Mouse (Mus musculus): ENCODE data around the gene Gnptg. TPM values are rescaled to one million over a fixed set of nuclear protein-coding genes. Genes with fewer than 3 reads are reported as not detected.

Gnptg gene
- polyA plus RNA-seq, 1 experiment = 75.1 TPM

DNA sequence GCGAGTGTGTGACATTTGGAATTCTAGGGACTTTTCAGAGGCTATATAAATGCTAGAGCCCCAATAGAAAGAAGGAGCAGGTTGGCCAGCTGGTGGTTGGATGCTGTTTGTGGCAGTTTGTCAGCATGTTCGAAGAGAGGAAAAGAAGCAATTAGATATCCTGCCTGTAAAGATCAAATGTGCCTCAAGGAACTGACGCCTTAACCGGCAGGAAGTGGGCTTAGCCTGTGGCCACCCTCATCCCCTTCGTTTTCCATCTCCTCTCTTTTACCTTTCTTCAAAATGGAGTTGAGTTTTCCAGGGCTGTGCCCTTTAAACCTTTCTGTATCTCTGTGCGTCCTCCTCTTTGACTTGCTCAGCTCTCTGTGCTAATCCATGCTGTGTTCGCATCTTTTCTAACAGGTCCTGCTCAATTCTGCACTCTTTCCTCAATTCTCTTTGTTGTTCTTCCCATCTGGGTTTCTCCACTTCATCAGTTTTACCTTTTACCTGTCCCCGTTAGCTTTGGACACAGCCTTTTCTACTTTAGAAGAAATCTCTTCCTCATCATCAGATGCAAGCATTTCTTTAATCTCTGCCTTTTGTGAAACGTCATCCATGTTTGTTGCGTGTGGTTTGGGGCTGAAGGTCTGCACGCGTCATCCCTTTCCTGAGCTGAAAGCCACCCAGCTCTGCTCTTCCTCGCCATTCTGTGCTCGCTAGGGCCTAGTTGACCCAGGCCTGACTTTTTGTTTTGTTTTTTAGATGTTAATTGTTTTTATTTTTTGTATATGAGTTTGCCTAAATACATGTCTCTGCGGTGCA lies 20.2 kb downstream of the Gnptg start:
- DNase-seq (ENCODE audit: low read depth) = no peak
- TF ChIP-seq CTCF (IDR thresholded peaks at IDR 0.05; ENCODE audit: borderline replicate concordance, extremely low read depth, insufficient read depth, insufficient read length) (no peak), POLR2A (IDR thresholded peaks at IDR 0.05; ENCODE audit: borderline replicate concordance, extremely low read depth, insufficient read depth, insufficient read length, poor library complexity, severe bottlenecking) (no peak)

- no peak for DNase-seq (ENCODE audit: low read depth)
- TF ChIP-seq CTCF (IDR thresholded peaks at IDR 0.05; ENCODE audit: borderline replicate concordance, extremely low read depth, insufficient read depth, insufficient read length) (no peak), POLR2A (IDR thresholded peaks at IDR 0.05; ENCODE audit: borderline replicate concordance, extremely low read depth, insufficient read depth, insufficient read length, poor library complexity, severe bottlenecking) (no peak)
Measured at GRCm38 (mm10) chr17:25218967-25219366, 21.0 kb downstream of the Gnptg start.

- TF ChIP-seq POLR2A (IDR thresholded peaks at IDR 0.05; ENCODE audit: borderline replicate concordance, extremely low read depth, insufficient read depth, insufficient read length, poor library complexity, severe bottlenecking) (no peak), CTCF (IDR thresholded peaks at IDR 0.05; ENCODE audit: borderline replicate concordance, extremely low read depth, insufficient read depth, insufficient read length) (no peak)
- DNase-seq (ENCODE audit: low read depth) = no peak
Measured at GRCm38 (mm10) chr17:25215431-25215830, 24.5 kb downstream of the Gnptg start.

DNA sequence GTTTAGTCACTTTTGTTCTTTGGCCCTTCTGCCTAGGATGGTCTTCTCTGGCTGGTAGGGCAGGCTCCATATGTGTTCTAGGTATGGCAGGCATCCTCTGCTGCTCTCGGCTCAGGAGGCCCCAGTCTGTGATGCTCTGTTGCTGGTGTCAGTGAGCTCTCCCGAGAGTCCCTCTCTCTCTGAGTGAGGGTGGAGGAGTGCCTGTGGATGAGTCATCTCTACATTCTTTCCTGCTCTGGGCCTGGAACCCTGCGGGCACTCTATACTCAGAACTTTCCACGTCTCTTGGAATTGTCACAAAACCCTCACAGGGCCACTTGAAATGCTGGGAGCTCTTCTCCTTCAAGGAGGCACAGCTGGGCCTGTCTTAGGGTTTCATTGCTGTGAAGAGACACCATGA lies 28.2 kb downstream of the Gnptg start:
- TF ChIP-seq POLR2A (IDR thresholded peaks at IDR 0.05; ENCODE audit: borderline replicate concordance, extremely low read depth, insufficient read depth, insufficient read length, poor library complexity, severe bottlenecking) = no peak
- TF ChIP-seq CTCF (IDR thresholded peaks at IDR 0.05; ENCODE audit: borderline replicate concordance, extremely low read depth, insufficient read depth, insufficient read length) = no peak
- no peak for DNase-seq (ENCODE audit: low read depth)

GRCm38 (mm10) chr17:25210680-25211466 lies 29.1 kb downstream of the Gnptg start:
- TF ChIP-seq CTCF (IDR thresholded peaks at IDR 0.05; ENCODE audit: borderline replicate concordance, extremely low read depth, insufficient read depth, insufficient read length) (no peak), POLR2A (IDR thresholded peaks at IDR 0.05; ENCODE audit: borderline replicate concordance, extremely low read depth, insufficient read depth, insufficient read length, poor library complexity, severe bottlenecking) (no peak)
- peak; percentile 5 for DNase-seq (ENCODE audit: low read depth)

DNA sequence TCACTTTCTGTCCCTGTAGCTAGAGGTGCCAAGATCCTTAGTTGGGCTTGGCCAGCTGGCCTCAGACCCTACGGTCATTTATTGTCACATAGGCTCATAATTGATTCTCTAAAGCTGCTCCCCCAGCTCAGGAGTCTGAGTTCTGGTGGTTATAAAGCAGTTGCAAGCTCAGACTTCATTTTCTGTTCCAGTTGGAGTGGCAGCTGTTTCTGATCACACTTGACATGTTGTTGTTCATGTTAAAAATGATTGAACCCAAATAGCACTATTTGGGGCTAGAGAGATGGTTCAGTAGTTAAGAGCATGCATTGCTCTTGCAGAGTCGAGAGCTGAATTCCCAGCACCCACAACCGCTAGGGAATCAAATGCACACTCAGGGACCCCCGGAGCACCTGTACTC lies 29.9 kb downstream of the Gnptg start:
- TF ChIP-seq POLR2A (IDR thresholded peaks at IDR 0.05; ENCODE audit: borderline replicate concordance, extremely low read depth, insufficient read depth, insufficient read length, poor library complexity, severe bottlenecking) (no peak), CTCF (IDR thresholded peaks at IDR 0.05; ENCODE audit: borderline replicate concordance, extremely low read depth, insufficient read depth, insufficient read length) (no peak)
- DNase-seq (ENCODE audit: low read depth) = no peak

- TF ChIP-seq POLR2A (IDR thresholded peaks at IDR 0.05; ENCODE audit: borderline replicate concordance, extremely low read depth, insufficient read depth, insufficient read length, poor library complexity, severe bottlenecking) (no peak), CTCF (IDR thresholded peaks at IDR 0.05; ENCODE audit: borderline replicate concordance, extremely low read depth, insufficient read depth, insufficient read length) (no peak)
- no peak for DNase-seq (ENCODE audit: low read depth)
Measured at GRCm38 (mm10) chr17:25202401-25202800, 37.5 kb downstream of the Gnptg start.

- no peak for DNase-seq (ENCODE audit: low read depth)
- TF ChIP-seq CTCF (IDR thresholded peaks at IDR 0.05; ENCODE audit: borderline replicate concordance, extremely low read depth, insufficient read depth, insufficient read length) = no peak
- no peak for TF ChIP-seq POLR2A (IDR thresholded peaks at IDR 0.05; ENCODE audit: borderline replicate concordance, extremely low read depth, insufficient read depth, insufficient read length, poor library complexity, severe bottlenecking)
Measured at GRCm38 (mm10) chr17:25189091-25189490, 50.8 kb downstream of the Gnptg start.

- TF ChIP-seq CTCF (IDR thresholded peaks at IDR 0.05; ENCODE audit: borderline replicate concordance, extremely low read depth, insufficient read depth, insufficient read length) = no peak
- 0 out of 2 replicates have a peak, but pooled peaks have one; percentile 28 for TF ChIP-seq POLR2A (IDR thresholded peaks at IDR 0.05; ENCODE audit: borderline replicate concordance, extremely low read depth, insufficient read depth, insufficient read length, poor library complexity, severe bottlenecking)
- DNase-seq (ENCODE audit: low read depth) = peak; percentile 77
Measured at GRCm38 (mm10) chr17:25188150-25189031, 51.5 kb downstream of the Gnptg start, which contains the start of gene Unkl. TSS of gene Unkl (plus strand) at chr17:25188397.

DNA sequence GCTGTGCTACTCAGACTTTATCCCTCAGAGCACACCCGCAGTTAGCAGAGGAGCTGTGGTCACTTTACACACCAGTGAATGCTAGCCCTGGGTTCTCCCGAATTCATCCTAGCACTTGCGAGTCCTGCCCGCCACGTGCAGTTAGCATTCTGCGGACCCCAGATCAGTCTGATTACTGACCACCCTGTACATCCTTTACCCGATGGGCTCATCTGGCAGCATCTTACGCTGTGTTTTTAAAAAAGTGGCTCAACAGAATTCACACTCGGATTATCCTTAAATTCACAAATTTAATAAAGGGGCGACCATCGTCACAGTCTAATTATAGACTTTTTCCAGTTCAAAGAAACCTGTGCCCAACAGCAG lies 52.2 kb downstream of the Gnptg start:
- DNase-seq (ENCODE audit: low read depth) = no peak
- TF ChIP-seq CTCF (IDR thresholded peaks at IDR 0.05; ENCODE audit: borderline replicate concordance, extremely low read depth, insufficient read depth, insufficient read length) (no peak), POLR2A (IDR thresholded peaks at IDR 0.05; ENCODE audit: borderline replicate concordance, extremely low read depth, insufficient read depth, insufficient read length, poor library complexity, severe bottlenecking) (no peak)

DNA sequence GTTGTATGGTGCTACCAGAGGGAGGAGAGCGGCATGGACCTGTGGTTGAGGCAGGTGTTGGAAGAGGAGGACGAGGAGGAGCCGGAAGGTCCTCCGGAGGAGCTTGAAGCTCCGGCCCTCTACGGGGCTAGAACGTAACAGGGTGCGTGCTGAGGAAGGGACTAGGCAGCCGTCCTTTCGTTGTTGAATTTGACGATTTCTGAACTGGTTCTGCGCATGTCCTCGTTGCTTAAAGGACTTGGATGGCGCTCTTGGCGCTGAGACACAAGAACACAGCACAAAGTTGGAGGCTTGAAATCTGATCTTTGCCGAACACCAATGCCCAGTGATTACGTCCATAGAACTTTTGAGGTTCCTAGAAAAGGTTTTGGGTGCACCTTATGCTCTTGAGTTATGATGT lies 55.0 kb downstream of the Gnptg start:
- DNase-seq (ENCODE audit: low read depth) = no peak
- TF ChIP-seq CTCF (IDR thresholded peaks at IDR 0.05; ENCODE audit: borderline replicate concordance, extremely low read depth, insufficient read depth, insufficient read length) (no peak), POLR2A (IDR thresholded peaks at IDR 0.05; ENCODE audit: borderline replicate concordance, extremely low read depth, insufficient read depth, insufficient read length, poor library complexity, severe bottlenecking) (no peak)
